Mouse (Mus musculus): ENCODE data around the gene Nprl3. TPM values are rescaled to one million over a fixed set of nuclear protein-coding genes. Genes with fewer than 3 reads are reported as not detected.
A peak's percentile ranks its signal among the peaks of the same experiment; 100 is the strongest.
"Not testable (repeated sequence)": the region's sequence is repeated elsewhere in the genome, so short reads cannot be mapped to it uniquely, and the experiment has no call there.

The Nprl3 gene
- total RNA-seq, 2 experiments from 2014 or later, result 48.6 to 49.0 TPM

DNA sequence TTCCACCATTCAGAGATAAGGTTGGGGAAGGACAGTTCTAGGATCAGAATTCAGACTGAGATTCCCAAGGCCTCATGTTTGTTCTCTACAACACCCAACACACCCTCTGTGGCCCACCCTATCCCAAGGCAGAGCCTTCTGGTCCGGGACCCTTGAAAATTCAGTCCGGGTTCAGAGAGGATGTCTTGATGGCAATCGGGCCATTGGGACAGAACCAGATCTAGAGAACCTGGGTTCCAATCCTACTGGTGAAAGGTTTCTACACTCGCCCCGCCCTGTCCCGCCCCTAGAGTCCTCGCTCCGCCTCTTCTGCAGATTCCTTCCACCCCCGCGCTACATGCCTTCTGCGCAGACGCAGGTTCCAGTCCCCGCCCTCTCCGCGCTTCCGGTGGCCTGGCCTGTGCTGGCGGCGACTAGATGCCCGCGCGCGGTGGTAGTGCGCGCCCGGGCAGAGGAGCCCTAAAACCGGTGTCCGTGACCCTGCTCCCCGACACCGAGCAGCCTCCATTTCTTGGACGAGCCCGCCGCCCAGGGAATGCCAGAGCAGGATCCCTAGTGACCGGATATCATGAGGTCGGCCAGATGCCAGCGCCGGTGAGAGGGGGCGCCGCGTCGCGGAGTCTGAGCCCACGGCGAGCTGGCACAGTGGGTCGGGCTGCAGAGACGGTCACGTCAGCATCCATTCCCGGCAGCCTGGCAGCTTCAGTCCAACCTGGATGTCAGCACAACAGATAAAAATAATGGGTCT is 41.2 kb downstream of the Nprl3 start, which contains the start of gene Mpg:
Mpg (plus strand) TSS at position 382 of the 748 bp plus-strand sequence.
- DNase-seq (ENCODE audit: low spot score in 2 of 2), result peak; percentile 86 to 92

GRCm38 (mm10) chr11:32225222-32226104 is 42.0 kb downstream of the Nprl3 start:
- no peak for DNase-seq (ENCODE audit: low spot score in 2 of 2)

DNA sequence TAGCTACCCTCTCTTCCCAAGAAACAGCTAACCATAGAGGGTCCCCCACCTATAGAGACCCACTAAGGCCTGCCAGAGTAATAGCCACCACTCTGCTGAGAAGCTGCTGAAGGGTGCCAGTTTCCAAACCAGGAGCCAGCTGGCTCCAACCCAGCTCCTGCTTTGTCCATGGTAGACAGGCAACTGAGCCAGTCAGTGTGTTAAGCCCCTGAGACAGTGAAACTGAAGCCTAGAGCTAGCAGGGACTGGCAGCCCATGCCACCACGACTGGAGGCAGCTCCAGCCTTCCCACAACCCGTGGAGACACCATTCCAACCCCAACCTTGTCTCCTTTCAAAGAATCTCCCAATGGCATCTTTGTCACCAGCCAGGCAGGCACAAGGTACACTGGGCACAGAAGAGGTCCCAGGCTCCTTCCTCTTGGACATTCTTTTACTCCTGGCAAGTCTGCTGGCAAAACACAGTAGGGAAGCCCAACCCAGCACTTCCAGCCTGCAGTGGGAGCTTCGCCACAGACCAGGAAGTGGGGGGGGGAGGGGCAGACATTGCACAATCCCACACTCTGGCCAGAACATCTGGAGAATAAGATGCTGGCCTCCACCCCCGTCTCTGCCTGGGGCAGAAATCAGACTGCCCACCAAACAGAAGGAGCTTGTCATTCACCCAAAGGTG is 42.9 kb downstream of the Nprl3 start:
- DNase-seq (ENCODE audit: low spot score in 2 of 2), result no peak

- no peak for DNase-seq (ENCODE audit: low spot score in 2 of 2)
Observed at GRCm38 (mm10) chr11:32223297-32223967, 44.1 kb downstream of the Nprl3 start.

- no peak for DNase-seq (ENCODE audit: low spot score in 2 of 2)
Observed at GRCm38 (mm10) chr11:32222570-32223194, 44.8 kb downstream of the Nprl3 start.

DNA sequence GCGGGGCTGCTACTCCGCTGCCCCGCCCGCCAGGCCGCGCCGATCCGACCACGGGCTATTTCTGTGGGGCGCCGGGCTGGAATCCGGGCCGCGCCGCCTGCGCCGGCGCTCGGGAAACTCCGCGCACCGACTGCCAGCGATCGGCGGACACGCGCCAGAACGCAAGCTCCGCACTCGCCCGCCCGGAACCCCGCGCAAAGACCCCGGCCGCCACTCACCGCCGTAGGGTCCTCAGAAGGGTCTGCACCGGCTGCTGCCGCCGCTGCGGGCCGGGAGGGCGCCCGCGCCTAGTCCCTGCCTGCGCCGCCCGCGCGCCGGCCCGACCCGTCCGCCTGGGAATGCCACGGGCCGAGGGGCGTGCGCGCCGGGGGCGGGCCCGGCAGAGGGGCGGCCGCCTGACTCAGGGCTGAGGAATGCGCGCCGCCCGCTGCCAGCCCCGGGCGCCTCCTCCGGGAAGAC is 45.5 kb downstream of the Nprl3 start, which contains the start of gene Rhbdf1:
Rhbdf1 (minus strand) TSS at position 350 of the 459 bp plus-strand sequence.
- no peak for DNase-seq (ENCODE audit: low spot score in 2 of 2)

DNA sequence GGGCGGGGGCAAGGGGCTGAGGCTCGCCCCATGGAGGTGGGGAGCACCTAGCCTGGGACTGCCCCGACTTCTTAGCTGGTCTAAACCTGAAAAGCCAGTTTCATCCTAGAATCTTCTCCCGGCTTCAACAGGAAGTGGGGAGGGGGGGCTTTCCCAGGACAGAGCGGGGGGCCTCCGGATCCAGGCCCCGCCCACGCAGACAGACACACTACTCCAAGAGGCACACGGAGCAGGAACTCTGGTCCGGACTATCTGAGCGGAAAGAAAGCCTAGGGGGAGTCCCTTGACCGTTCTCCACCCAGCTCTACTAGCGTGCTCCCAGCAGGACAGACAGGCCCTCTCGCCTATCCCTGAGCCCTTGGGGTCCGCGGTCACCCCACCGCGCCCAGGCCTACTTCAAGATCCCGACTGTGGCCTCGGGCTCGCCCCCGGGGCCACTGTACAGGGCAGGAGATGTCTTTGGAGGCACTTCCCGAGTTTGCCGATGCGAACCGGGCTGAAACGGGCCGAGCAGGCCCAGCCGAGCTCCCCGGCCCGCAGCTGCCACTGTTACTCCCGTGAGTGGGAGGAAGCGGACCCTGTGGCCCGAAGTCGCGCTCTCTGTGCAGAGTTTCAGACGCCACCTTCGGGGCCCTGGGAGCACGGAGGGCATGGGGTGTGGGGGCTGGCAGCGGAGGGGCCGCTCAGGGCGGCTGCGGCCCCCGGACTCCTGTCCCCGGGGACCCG is 46.1 kb downstream of the Nprl3 start:
- DNase-seq (ENCODE audit: low spot score in 2 of 2), result no peak

GRCm38 (mm10) chr11:32220607-32221224 is 46.8 kb downstream of the Nprl3 start:
- no peak for DNase-seq (ENCODE audit: low spot score in 2 of 2)

DNA sequence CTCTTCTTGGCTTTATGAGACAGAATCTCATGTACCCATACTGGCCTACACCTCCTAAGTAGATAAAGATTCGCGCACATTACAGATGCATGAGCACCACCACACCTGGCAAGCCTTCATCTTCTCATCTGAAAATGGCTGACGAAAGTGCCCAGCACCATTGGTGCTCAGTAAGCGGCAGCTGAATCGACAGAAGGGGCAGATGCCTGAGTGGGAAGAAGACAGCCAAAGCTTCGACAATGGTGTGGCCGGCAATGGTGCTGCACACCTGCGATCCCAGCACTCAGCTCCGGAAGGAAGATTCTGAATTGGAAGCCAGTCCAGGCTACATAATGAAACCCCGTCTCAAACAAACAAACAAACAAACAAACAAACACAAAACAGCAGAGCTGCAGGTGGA is 48.2 kb downstream of the Nprl3 start:
- DNase-seq (ENCODE audit: low spot score in 2 of 2), result peak in 1 of 2 experiments; percentile 63

GRCm38 (mm10) chr11:32218501-32219050 is 48.9 kb downstream of the Nprl3 start:
- no peak for DNase-seq (ENCODE audit: low spot score in 2 of 2)

DNA sequence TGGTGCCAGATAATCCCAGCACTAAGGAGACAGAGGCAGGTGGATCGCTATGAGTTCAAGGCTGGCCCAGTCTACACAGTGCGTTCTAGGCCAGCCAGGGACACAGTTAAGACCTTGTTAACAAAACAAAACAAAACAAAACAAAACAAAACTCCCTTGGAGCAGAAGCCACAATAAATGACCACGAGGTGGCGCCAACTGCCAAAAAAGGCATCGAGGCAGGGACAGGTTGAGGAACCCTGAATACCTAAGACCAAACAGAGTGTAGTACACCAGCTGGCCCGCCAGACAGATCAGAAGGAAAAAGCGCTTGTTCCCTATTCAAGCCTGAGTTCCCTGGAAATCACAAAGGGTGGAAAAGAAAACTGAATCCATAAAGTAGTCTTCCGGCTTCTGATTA is 50.7 kb downstream of the Nprl3 start:
- peak in 1 of 2 experiments; percentile 77 for DNase-seq (ENCODE audit: low spot score in 2 of 2)

DNA sequence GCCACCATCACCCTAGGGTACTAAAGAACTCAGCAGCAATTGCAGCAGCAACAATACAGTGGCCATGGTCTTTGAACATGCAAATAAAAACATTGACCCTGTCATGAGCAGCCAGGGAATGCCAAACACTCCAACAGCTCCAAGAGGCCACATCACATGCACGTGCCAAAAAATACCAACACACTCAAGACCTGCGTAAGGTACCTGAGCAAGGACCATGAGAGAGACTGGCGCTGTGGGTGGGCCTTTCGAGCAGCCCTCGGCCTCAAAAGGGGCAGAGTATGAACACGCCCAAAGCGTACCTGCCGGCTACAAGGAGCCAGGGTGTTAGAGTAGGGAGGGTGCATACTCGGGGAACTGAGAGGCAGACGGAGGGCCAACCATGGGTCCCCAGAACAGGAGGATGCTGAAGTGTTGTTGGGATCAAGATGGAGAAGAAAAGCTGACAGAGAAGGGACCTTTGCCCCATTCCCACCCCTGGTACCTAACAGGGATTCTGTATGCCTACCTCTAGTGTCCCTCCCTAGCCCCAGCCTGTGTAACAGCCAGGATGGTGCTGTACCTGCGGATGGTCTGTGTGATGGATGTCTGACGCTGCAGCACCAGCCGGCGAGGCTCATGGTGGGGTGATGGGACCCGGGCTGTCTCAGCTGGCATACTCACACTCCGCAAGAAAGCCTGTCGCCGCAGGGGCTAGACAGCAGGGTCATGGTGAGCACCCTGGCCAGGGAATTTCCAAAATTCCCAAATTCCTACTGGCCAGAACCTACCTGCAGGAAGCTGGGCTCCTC is 51.9 kb downstream of the Nprl3 start:
- no peak for DNase-seq (ENCODE audit: low spot score in 2 of 2)

DNA sequence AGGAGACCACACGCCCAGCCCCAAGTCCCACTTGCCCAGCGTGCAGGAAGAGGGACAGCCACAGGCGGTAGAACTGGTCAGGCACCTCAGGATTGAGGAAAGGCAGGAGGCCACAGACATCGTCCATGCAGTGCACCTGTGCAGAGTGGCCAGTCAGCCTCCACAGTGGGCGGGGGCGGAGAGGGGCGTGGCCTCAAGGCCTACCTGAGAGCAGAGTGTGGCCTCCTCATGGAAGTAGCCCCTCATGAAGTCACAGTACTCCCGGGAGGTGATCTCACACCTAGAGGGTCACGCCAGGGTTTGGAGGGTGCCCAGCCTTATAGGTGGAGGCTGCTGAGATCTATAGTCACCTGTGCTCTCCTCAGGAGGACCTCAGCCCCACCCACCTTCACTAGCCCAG is 56.9 kb downstream of the Nprl3 start:
- no peak for DNase-seq (ENCODE audit: low spot score in 2 of 2)

- DNase-seq (ENCODE audit: low spot score in 2 of 2), result peak; percentile 92 to 98
Observed at GRCm38 (mm10) chr11:32205058-32205873, 62.2 kb downstream of the Nprl3 start, which contains the start of gene Snrnp25. Snrnp25 (plus strand) TSS chr11:32205415.

DNA sequence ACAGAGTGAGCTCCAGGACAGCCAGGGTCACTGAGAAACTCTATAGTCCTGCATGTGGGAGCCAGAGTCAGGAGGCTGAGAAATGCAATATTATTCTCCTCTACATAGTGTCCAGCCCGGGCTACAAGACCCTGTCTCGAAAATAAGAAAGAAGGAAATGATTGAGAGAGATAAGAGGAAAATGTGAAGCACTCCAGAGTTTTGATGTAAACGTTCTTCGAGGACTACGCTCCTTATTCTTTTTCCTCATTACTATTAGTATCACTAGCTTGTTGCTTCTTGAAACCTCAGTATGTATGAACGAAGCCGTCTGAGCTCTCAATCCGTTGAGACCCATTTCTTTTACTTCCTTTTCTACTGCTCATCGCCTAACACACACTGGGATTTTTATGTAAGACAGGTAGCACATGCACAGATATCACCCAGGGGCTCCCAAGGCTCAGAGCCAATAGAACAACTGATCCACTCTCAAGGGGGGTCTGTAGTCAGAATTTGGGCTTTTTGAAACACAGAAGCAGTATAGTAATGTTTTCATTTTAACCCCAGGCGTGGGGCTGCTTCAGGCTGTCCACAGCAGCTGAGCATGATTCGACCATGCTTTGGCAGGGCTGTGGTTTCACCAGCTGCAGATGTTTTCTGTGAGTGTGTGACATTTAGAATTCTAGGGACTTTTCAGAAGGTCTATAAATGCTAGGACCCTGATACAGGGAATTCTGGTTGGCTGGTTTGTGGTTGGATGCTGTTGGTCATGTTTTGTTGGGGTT is 65.4 kb downstream of the Nprl3 start:
- no peak for DNase-seq (ENCODE audit: low spot score in 2 of 2)

GRCm38 (mm10) chr11:32200992-32201391 is 66.5 kb downstream of the Nprl3 start:
- not testable (repeated sequence) for DNase-seq (ENCODE audit: low spot score in 2 of 2)
